Mouse (Mus musculus) intestine, embryonic 15.5 days (tissue): ENCODE results near the gene 4930415O20Rik. TPM values are rescaled to one million over a fixed set of nuclear protein-coding genes. Genes with fewer than 3 reads are reported as not detected.

Experiments
- ATAC-seq: fragments of 200-750 bp; cut with Nextera tagmentation; 2 replicates; pipeline ENCODE4 v1.8.0; 2017; ENCODE audit warnings: moderate TSS enrichment, moderate library complexity
- H3K27ac ChIP-seq: fragments of 300-500 bp; sonication (generic); 2 replicates; pipeline ENCODE4 v1.5.1; 2015; ENCODE audit warnings: mild to moderate bottlenecking, inconsistent platforms
- H3K27me3 ChIP-seq: fragments of 300-500 bp; sonication (generic); replicated peaks from 2 replicates; pipeline ENCODE4 v1.6.1; 2015; ENCODE audit warnings: inconsistent platforms
- H3K36me3 ChIP-seq: fragments of 300-500 bp; sonication (generic); 2 replicates; pipeline ENCODE4 v1.6.1; 2015; ENCODE audit warnings: inconsistent platforms
- H3K4me1 ChIP-seq: fragments of 300-500 bp; sonication (generic); replicated peaks from 2 replicates; pipeline ENCODE4 v1.6.1; 2015; ENCODE audit warnings: inconsistent platforms
- H3K4me2 ChIP-seq: fragments of 300-500 bp; sonication (generic); replicated peaks from 2 replicates; pipeline ENCODE4 v1.6.1; 2015; ENCODE audit warnings: mild to moderate bottlenecking, inconsistent platforms
- H3K4me3 ChIP-seq: fragments of 300-500 bp; sonication (generic); replicated peaks from 2 replicates; pipeline ENCODE4 v1.5.1; 2015; ENCODE audit warnings: inconsistent platforms
- H3K9ac ChIP-seq: fragments of 300-500 bp; sonication (generic); 2 replicates; pipeline ENCODE4 v1.6.1; 2015; ENCODE audit warnings: inconsistent platforms
- H3K9me3 ChIP-seq: fragments of 300-500 bp; sonication (generic); 2 replicates; pipeline ENCODE4 v1.6.1; 2016; ENCODE audit warnings: inconsistent platforms
- WGBS: fragments of 180-500 bp; shearing (Covaris S2); methylation state at CpG from one replicate; pipeline ENCODE4 v1.1.7; 2015; 5-methylcytosine and 5-hydroxymethylcytosine counted together
- polyA plus RNA-seq: library from polyadenylated mRNA; unstranded; fragments of >200 nt; fragmentation: Nextera tagmentation; extraction: Ambion mirVana; gene quantifications from 2 replicates; pipeline ENCODE4 v1.2.1, GENCODE M21; 2015

The 4930415O20Rik gene
- polyA plus RNA-seq, 1 experiment from 2014 or later: not detected

- Histone ChIP-seq H3K4me2 (no peak overlapping the region), H3K4me1 (peaks cover 32% of the 10 kb centered on the region), H3K36me3 (no peaks in the 10 kb centered on the region), H3K4me3 (no peak overlapping the region), H3K9ac (no peak overlapping the region), H3K9me3 (no peaks in the 10 kb centered on the region), H3K27me3 (peaks cover 5% of the 10 kb centered on the region), H3K27ac (no peak overlapping the region)
- 78% methylated on average over 7 of the region's 7 CpGs for WGBS
- no peak for ATAC-seq
Measured at GRCm38 (mm10) chr15:98626487-98627212, 55.8 kb downstream of the 4930415O20Rik start.

- peak overlapping the region; percentile 49 for H3K4me2 ChIP-seq
- no peaks in the 10 kb centered on the region for H3K36me3 ChIP-seq
- peak overlapping the region; percentile 7 for H3K4me3 ChIP-seq
- WGBS: 11% methylated on average over 20 of the region's 20 CpGs
- no peaks in the 10 kb centered on the region for H3K9me3 ChIP-seq
- no peak for ATAC-seq
- 0 out of 2 replicates have a peak overlapping the region, but pooled peaks have one; percentile 37 for H3K27ac ChIP-seq
- H3K4me1 ChIP-seq: peaks cover 45% of the 10 kb centered on the region
- H3K27me3 ChIP-seq: peaks cover 14% of the 10 kb centered on the region
- no peak overlapping the region for H3K9ac ChIP-seq
Measured at GRCm38 (mm10) chr15:98628589-98629254, 57.9 kb downstream of the 4930415O20Rik start.

GRCm38 (mm10) chr15:98629464-98629863, 58.7 kb downstream of the 4930415O20Rik start:
- H3K9ac ChIP-seq: no peak overlapping the region

GRCm38 (mm10) chr15:98630540-98630939, 59.7 kb downstream of the 4930415O20Rik start, which contains the start of gene Cacnb3:
Gene Cacnb3 (plus strand): TSS chr15:98630840.
- H3K27me3 ChIP-seq: peaks cover 14% of the 10 kb centered on the region
- 55% methylated on average over 4 of the region's 4 CpGs for WGBS
- no peaks in the 10 kb centered on the region for H3K9me3 ChIP-seq
- H3K36me3 ChIP-seq: no peaks in the 10 kb centered on the region
- no peak for ATAC-seq
- H3K4me1 ChIP-seq: peaks cover 56% of the 10 kb centered on the region
- peak within 1 kb of the TSS; percentile 70 for H3K9ac ChIP-seq
- peak within 1 kb of the TSS; percentile 94 for H3K4me2 ChIP-seq
- H3K27ac ChIP-seq: peak within 1 kb of the TSS; percentile 70; the same call in 1 of the 2 replicates
- H3K4me3 ChIP-seq: peak within 1 kb of the TSS; percentile 89

More at GRCm38 (mm10) chr15:98629464-98629863, 58.7 kb downstream of the 4930415O20Rik start:
- H3K4me2 ChIP-seq: peak overlapping the region; percentile 49; the same call in 1 of the 2 replicates
- no peak overlapping the region for H3K27ac ChIP-seq
- H3K36me3 ChIP-seq: no peaks in the 10 kb centered on the region
- no peak overlapping the region for H3K4me3 ChIP-seq
- no peaks in the 10 kb centered on the region for H3K9me3 ChIP-seq
- H3K27me3 ChIP-seq: peaks cover 14% of the 10 kb centered on the region
- 42% methylated on average over 6 of the region's 6 CpGs for WGBS
- ATAC-seq: no peak
- peaks cover 51% of the 10 kb centered on the region for H3K4me1 ChIP-seq

GRCm38 (mm10) chr15:98631493-98631892, 60.7 kb downstream of the 4930415O20Rik start:
- no peaks in the 10 kb centered on the region for H3K36me3 ChIP-seq
- H3K4me3 ChIP-seq: peak overlapping the region; percentile 89
- peaks cover 61% of the 10 kb centered on the region for H3K4me1 ChIP-seq
- ATAC-seq: peak; percentile 27
- peaks cover 14% of the 10 kb centered on the region for H3K27me3 ChIP-seq
- H3K27ac ChIP-seq: peak overlapping the region; percentile 70; the same call in 1 of the 2 replicates
- H3K4me2 ChIP-seq: peak overlapping the region; percentile 94
- no peaks in the 10 kb centered on the region for H3K9me3 ChIP-seq
- WGBS: 2% methylated on average over 18 of the region's 18 CpGs
- peak overlapping the region; percentile 70 for H3K9ac ChIP-seq

GRCm38 (mm10) chr15:98632107-98632744, 61.4 kb downstream of the 4930415O20Rik start:
- Histone ChIP-seq H3K4me1 (peaks cover 62% of the 10 kb centered on the region), H3K9me3 (no peaks in the 10 kb centered on the region), H3K4me3 (peak overlapping the region; percentile 89), H3K27ac (peak overlapping the region; percentile 70), H3K27me3 (peaks cover 14% of the 10 kb centered on the region), H3K4me2 (peak overlapping the region; percentile 94), H3K36me3 (no peaks in the 10 kb centered on the region), H3K9ac (peak overlapping the region; percentile 70)
- ATAC-seq: peak; percentile 81
- 0% methylated on average over 25 of the region's 25 CpGs for WGBS

- Histone ChIP-seq H3K9ac (no peak overlapping the region), H3K4me2 (peak overlapping the region; percentile 94), H3K27ac (no peak overlapping the region), H3K9me3 (no peaks in the 10 kb centered on the region), H3K27me3 (peaks cover 14% of the 10 kb centered on the region), H3K4me1 (peaks cover 62% of the 10 kb centered on the region), H3K4me3 (peak overlapping the region; percentile 89), H3K36me3 (no peaks in the 10 kb centered on the region)
- ATAC-seq: no peak
- 14% methylated on average over 4 of the region's 4 CpGs for WGBS
Measured at GRCm38 (mm10) chr15:98632921-98633320, 62.1 kb downstream of the 4930415O20Rik start.

DNA sequence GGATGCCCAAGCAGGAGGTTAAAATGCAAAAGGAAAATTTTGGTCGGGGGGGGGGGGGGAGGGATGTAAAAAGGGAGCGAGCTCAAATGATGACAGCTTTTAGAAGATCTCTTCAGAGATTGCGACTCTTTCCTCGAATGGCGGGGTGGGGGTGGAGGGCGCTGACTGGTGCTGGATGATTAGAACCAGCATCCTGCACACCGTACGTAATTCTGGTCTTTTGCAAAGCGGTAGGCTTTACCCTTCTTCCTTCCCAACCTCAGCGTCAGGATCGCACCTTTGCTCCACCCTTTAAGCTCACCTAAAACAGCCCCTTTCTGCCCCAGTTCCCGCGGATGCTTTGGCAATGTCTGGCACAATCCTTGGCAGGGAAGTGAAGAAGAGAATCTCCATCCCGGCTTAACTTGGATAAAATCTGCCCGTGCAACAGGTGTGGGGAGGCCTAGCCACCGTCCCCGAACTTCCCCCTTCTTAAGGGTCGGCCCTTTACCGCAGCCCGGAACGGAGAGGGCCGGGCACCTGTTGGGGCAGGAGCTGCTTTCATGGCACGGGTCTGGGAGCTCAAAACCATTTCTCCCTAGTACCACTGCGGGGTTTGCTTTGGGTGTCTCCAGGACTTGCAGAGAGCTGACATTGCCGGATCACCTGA, 63.1 kb downstream of the 4930415O20Rik start:
- WGBS: 3% methylated on average over 25 of the region's 25 CpGs
- peaks cover 14% of the 10 kb centered on the region for H3K27me3 ChIP-seq
- H3K9me3 ChIP-seq: no peaks in the 10 kb centered on the region
- peaks cover 56% of the 10 kb centered on the region for H3K4me1 ChIP-seq
- H3K4me3 ChIP-seq: peak overlapping the region; percentile 89
- ATAC-seq: no peak; the same call in 1 of the 2 replicates
- peak overlapping the region; percentile 77 for H3K9ac ChIP-seq
- peak overlapping the region; percentile 94 for H3K4me2 ChIP-seq
- peak overlapping the region; percentile 83 for H3K27ac ChIP-seq
- H3K36me3 ChIP-seq: no peaks in the 10 kb centered on the region

DNA sequence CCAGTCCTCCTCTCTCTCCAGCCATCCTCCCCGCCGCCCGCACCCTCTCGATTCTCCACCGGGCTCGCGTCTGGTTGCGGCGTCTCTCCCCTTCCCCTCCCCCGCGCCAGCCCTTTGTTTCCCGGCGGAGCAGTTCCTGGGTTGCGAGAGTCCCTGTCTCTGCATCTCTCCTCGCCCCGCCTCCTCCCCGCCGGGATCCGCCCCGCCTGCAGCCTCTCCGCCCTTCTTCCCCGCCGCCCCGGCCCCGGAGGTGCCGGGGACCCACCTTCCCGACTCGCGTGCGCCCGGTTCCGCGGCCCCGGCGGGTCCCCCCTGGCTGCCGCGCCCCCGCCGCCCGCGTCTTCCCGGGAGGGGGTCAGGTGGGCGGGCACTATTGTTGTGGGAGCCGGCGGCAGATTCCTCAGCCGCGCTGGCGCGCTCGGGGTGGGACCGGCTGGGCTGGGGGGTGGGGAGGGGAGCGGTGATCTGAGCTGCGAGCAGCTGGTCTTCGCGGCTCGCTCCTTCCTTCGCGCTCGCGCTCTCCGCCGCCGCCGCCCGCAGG, 63.8 kb downstream of the 4930415O20Rik start:
- Histone ChIP-seq H3K9ac (peak overlapping the region; percentile 77), H3K27ac (peak overlapping the region; percentile 83), H3K9me3 (no peaks in the 10 kb centered on the region), H3K36me3 (no peaks in the 10 kb centered on the region), H3K27me3 (peaks cover 14% of the 10 kb centered on the region), H3K4me1 (peaks cover 50% of the 10 kb centered on the region), H3K4me3 (peak overlapping the region; percentile 89), H3K4me2 (peak overlapping the region; percentile 94)
- WGBS: 1% methylated on average over 55 of the region's 65 CpGs
- ATAC-seq: peak; percentile 69

GRCm38 (mm10) chr15:98635291-98635841, 64.6 kb downstream of the 4930415O20Rik start:
- Histone ChIP-seq H3K4me2 (peak overlapping the region; percentile 94), H3K4me1 (peaks cover 47% of the 10 kb centered on the region), H3K9ac (peak overlapping the region; percentile 77), H3K27me3 (peaks cover 14% of the 10 kb centered on the region), H3K36me3 (no peaks in the 10 kb centered on the region), H3K9me3 (no peaks in the 10 kb centered on the region), H3K4me3 (peak overlapping the region; percentile 89), H3K27ac (peak overlapping the region; percentile 83)
- 5% methylated on average over 21 of the region's 21 CpGs for WGBS
- ATAC-seq: no peak

DNA sequence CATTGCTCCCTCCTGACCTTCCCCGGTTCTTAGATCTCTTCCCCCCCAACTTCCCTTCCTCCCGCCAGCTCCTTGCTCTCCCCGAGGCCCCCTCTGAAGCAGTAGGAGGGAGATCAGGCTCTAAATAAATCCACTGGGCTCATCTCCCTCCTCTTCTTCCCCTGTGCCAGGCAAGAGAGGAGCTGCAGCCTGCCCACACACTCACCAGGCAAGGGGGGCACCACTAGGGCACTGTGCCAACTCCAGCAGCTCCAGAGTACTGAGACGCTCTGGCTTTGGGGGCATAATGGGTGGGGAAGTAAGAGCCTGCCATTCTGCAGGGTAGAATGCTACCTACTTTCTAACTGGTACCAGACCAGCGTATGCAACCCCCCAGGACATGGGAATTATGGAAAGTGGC, 65.7 kb downstream of the 4930415O20Rik start:
- Histone ChIP-seq H3K27ac (no peak overlapping the region), H3K27me3 (peaks cover 9% of the 10 kb centered on the region; the same call in 1 of the 2 replicates), H3K4me3 (no peak overlapping the region), H3K4me1 (peaks cover 38% of the 10 kb centered on the region), H3K9ac (no peak overlapping the region), H3K36me3 (peaks cover 5% of the 10 kb centered on the region), H3K9me3 (no peaks in the 10 kb centered on the region), H3K4me2 (peak overlapping the region; percentile 94)
- ATAC-seq: no peak
- WGBS: 59% methylated on average over 5 of the region's 5 CpGs
